ENCODE assay signal across 10 mouse cellular contexts in genomic region chr4:22480091-22480857, GRCm38 (mm10). TPM values are rescaled to one million over a fixed set of nuclear protein-coding genes. Genes with fewer than 3 reads are reported as not detected.
DNase-seq lines count a peak whose midpoint lies in the region; ATAC-seq and TF ChIP-seq lines count a peak whose summit lies in the region.
"Had no signal": no experiment of that assay in that cellular context is flagged by ENCODE, and none has a peak within 500 bp of the region (broad histone marks: within the 10 kb centered on the region; RNA-seq: fewer than 3 reads in every experiment).

No protein-coding gene starts in this region.

- no peaks in the 10 kb centered on the region for H3K9me3 ChIP-seq in heart, embryonic 12.5 days (replicated peaks)
- H3K9me3 ChIP-seq in forebrain, embryonic 10.5 days: no peaks in the 10 kb centered on the region
- H3K9me3 ChIP-seq in hindbrain, postnatal 0 days (ENCODE audit: low read length): no peaks in the 10 kb centered on the region
- H3K9me3 ChIP-seq in neural tube, embryonic 12.5 days: no peaks in the 10 kb centered on the region
- H3K9me3 ChIP-seq: kidney, embryonic 15.5 days had no signal

- H3K9ac ChIP-seq in heart, embryonic 12.5 days: no peak overlapping the region
- H3K9ac ChIP-seq in hindbrain, postnatal 0 days (replicated peaks; ENCODE audit: low read length): no peak overlapping the region; the same call in 1 of the 2 replicates
- peak overlapping the region; percentile 63 for H3K9ac ChIP-seq in neural tube, embryonic 12.5 days
- H3K9ac ChIP-seq: kidney, embryonic 15.5 days had no signal

- TF ChIP-seq POLR2A in thymus, adult 2 months (IDR thresholded peaks at IDR 0.05; ENCODE audit: control insufficient read depth, extremely low read depth, insufficient read depth, low read length, poor library complexity): no peak

- H3K4me1 ChIP-seq in heart, embryonic 12.5 days (replicated peaks): peaks cover 15% of the 10 kb centered on the region; the same call in 1 of the 2 replicates
- H3K4me1 ChIP-seq in forebrain, embryonic 10.5 days: peaks cover 62% of the 10 kb centered on the region
- H3K4me1 ChIP-seq in hindbrain, postnatal 0 days (ENCODE audit: insufficient read depth, low read length): no peaks in the 10 kb centered on the region
- H3K4me1 ChIP-seq in neural tube, embryonic 12.5 days: peaks cover 27% of the 10 kb centered on the region
- no peaks in the 10 kb centered on the region for H3K4me1 ChIP-seq in thymus, adult 2 months (replicated peaks; ENCODE audit: control insufficient read depth, insufficient read depth, low read length)

- no peak for DNase-seq in heart, postnatal 14 days
- peak; percentile 41 for DNase-seq in forebrain, embryonic 10.5 days (ENCODE audit: extremely low spot score, low spot score)
- peak; percentile 12 for DNase-seq in hindbrain, postnatal 0 days (ENCODE audit: low spot score)
- DNase-seq in lung, postnatal 36 days: no peak
- DNase-seq in thymus, adult 2 months: no peak
- DNase-seq in MN1 (ENCODE audit: low spot score): no peak
- DNase-seq: lung, postnatal 10 days had no signal

- no peak overlapping the region for H3K27ac ChIP-seq in heart, embryonic 12.5 days (ENCODE audit: poor library complexity, severe bottlenecking)
- peak overlapping the region; percentile 82 for H3K27ac ChIP-seq in forebrain, embryonic 10.5 days
- peak overlapping the region; percentile 67 for H3K27ac ChIP-seq in hindbrain, postnatal 0 days
- peak overlapping the region; percentile 54 for H3K27ac ChIP-seq in neural tube, embryonic 12.5 days
- no peak overlapping the region for H3K27ac ChIP-seq in thymus, adult 2 months (ENCODE audit: control insufficient read depth, insufficient read depth, low read length)
- H3K27ac ChIP-seq: kidney, embryonic 15.5 days had no signal

- ATAC-seq in heart, embryonic 12.5 days (ENCODE audit: insufficient number of reproducible peaks, low FRiP score): no peak
- ATAC-seq in hindbrain, postnatal 0 days: no peak
- peak; percentile 22; the same call in 1 of the 2 replicates for ATAC-seq in neural tube, embryonic 12.5 days (ENCODE audit: low FRiP score, low read depth)

- peak overlapping the region; percentile 10; the same call in 1 of the 2 replicates for H3K4me3 ChIP-seq in heart, embryonic 12.5 days
- peak overlapping the region; percentile 87 for H3K4me3 ChIP-seq in forebrain, embryonic 10.5 days
- peak overlapping the region; percentile 23 for H3K4me3 ChIP-seq in hindbrain, postnatal 0 days (ENCODE audit: low read length)
- peak overlapping the region; percentile 33 for H3K4me3 ChIP-seq in neural tube, embryonic 12.5 days
- H3K4me3 ChIP-seq in thymus, adult 2 months (ENCODE audit: control insufficient read depth, insufficient read depth, low read length): no peak overlapping the region
- H3K4me3 ChIP-seq: kidney, embryonic 15.5 days had no signal

- H3K27me3 ChIP-seq in heart, embryonic 12.5 days (replicated peaks): peaks cover 71% of the 10 kb centered on the region
- peaks cover 96% of the 10 kb centered on the region for H3K27me3 ChIP-seq in forebrain, embryonic 10.5 days (ENCODE audit: poor library complexity, severe bottlenecking)
- H3K27me3 ChIP-seq in hindbrain, postnatal 0 days (ENCODE audit: insufficient read depth, low read length): no peaks in the 10 kb centered on the region
- no peaks in the 10 kb centered on the region for H3K27me3 ChIP-seq in neural tube, embryonic 12.5 days (replicated peaks)
- peaks cover 3% of the 10 kb centered on the region; the same call in 1 of the 2 replicates for H3K27me3 ChIP-seq in thymus, adult 2 months (ENCODE audit: control insufficient read depth, insufficient read depth, low read length)

- under 1% methylated on average over 18 of the region's 18 CpGs for WGBS in heart, embryonic 12.5 days
- WGBS in forebrain, embryonic 10.5 days: under 1% methylated on average over 18 of the region's 18 CpGs
- WGBS in hindbrain, postnatal 0 days: 12% methylated on average over 18 of the region's 18 CpGs
- under 1% methylated on average over 18 of the region's 18 CpGs for WGBS in neural tube, embryonic 12.5 days
- 7% methylated on average over 18 of the region's 18 CpGs for WGBS in thymus, adult 2 months

- no peaks in the 10 kb centered on the region for H3K36me3 ChIP-seq in heart, embryonic 12.5 days
- no peaks in the 10 kb centered on the region for H3K36me3 ChIP-seq in forebrain, embryonic 10.5 days (replicated peaks)
- no peaks in the 10 kb centered on the region for H3K36me3 ChIP-seq in hindbrain, postnatal 0 days (ENCODE audit: insufficient read depth, low read length)
- H3K36me3 ChIP-seq in neural tube, embryonic 12.5 days: no peaks in the 10 kb centered on the region
- H3K36me3 ChIP-seq in thymus, adult 2 months (ENCODE audit: control insufficient read depth, insufficient read depth, low read length): no peaks in the 10 kb centered on the region
- H3K36me3 ChIP-seq: kidney, embryonic 15.5 days had no signal

- H3K4me2 ChIP-seq in heart, embryonic 12.5 days: peak overlapping the region; percentile 39
- H3K4me2 ChIP-seq in hindbrain, postnatal 0 days (ENCODE audit: low read depth, low read length): peak overlapping the region; percentile 90
- peak overlapping the region; percentile 72 for H3K4me2 ChIP-seq in neural tube, embryonic 12.5 days (replicated peaks)
- H3K4me2 ChIP-seq: kidney, embryonic 15.5 days had no signal

- no peak for TF ChIP-seq CTCF in hindbrain, postnatal 0 days (IDR thresholded peaks at IDR 0.05; ENCODE audit: low read depth)
- TF ChIP-seq CTCF in thymus, adult 2 months (IDR thresholded peaks at IDR 0.05; ENCODE audit: borderline replicate concordance, control insufficient read depth, extremely low read depth, insufficient read depth, low read length, poor library complexity): no peak

- intact Hi-C loops in heart, postnatal 14 days (cut with DNase I): no loop called here

RNA-seq across cellular contexts. Expression of gene Pou3f2, which starts 7.9 kb away (rescaled TPM):
- polyA plus RNA-seq in heart, embryonic 12.5 days (2016; fragmentation: Nextera tagmentation; extraction: Ambion mirVana): 0.18 TPM in 1 of 2 replicates, not detected in the other
- not detected for total RNA-seq in heart, postnatal 14 days (2021)
- 13.3 and 14.6 TPM in 2 replicates for polyA plus RNA-seq in forebrain, embryonic 10.5 days (2016; fragmentation: Nextera tagmentation; extraction: Ambion mirVana)
- total RNA-seq in hindbrain, postnatal 0 days (2014; rRNA removed): 17.9 and 19.4 TPM in 2 replicates
- 13.8 and 14.6 TPM in 2 replicates for polyA plus RNA-seq in hindbrain, postnatal 0 days (2015; fragmentation: Nextera tagmentation; extraction: Ambion mirVana)
- 31.9 and 40.0 TPM in 2 replicates for polyA plus RNA-seq in neural tube, embryonic 12.5 days (2016; fragmentation: Nextera tagmentation; extraction: Ambion mirVana)
- 0.01 and 0.03 TPM in 2 replicates for polyA plus RNA-seq in thymus, adult 2 months (2012; rRNA removed)

Comparison
In these comparisons a context has a peak if more than half of its experiments do, and no peak if none do; other contexts are left out.
1. H3K27ac ChIP-seq: peak in forebrain, embryonic 10.5 days (single experiment), hindbrain, postnatal 0 days (single experiment) and neural tube, embryonic 12.5 days (single experiment); none in heart, embryonic 12.5 days (single experiment) and thymus, adult 2 months (single experiment).
2. H3K4me2 ChIP-seq: peak in every context shown above with its lines; median percentile 90 in hindbrain, postnatal 0 days; 72 in neural tube, embryonic 12.5 days; 39 in heart, embryonic 12.5 days.
3. DNase-seq: peak in forebrain, embryonic 10.5 days (single experiment) and hindbrain, postnatal 0 days (single experiment); none in heart, postnatal 14 days (0 of 2), lung, postnatal 36 days (single experiment), thymus, adult 2 months (single experiment) and MN1 (single experiment).
4. RNA of gene Pou3f2, which starts 7.9 kb away (polyA plus RNA-seq): 31.9 to 40.0 TPM in neural tube, embryonic 12.5 days, 13.8 to 14.6 TPM in hindbrain, postnatal 0 days and 13.3 to 14.6 TPM in forebrain, embryonic 10.5 days; 0.18 TPM in heart, embryonic 12.5 days and 0.01 to 0.03 TPM in thymus, adult 2 months; every median in the first group is over 10 times any median in the second.